Mouse (Mus musculus): ENCODE data around the gene Rasgrp2.

DNA sequence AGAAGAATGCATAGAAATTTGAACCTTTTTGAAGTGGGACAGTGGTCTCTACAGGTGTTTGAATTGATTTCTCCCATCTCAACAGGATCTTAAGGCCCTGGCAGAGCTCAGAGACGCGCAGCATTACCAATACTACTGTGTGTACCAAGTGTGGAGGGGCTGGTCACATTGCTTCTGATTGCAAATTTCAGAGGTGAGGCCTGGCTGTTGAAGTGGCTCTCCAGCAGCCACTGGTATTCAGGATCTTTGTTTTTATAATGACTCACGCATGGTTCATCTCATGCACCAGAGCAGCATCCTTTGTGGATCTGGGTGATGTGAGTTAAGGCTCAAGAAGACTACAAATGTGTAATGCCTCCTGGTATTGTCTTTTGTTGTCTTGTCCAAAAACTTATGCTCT, 26.7 kb upstream of the Rasgrp2 start:
- TF ChIP-seq CTCF (IDR thresholded peaks at IDR 0.05; ENCODE audit: control insufficient read depth, insufficient read depth, low read length), result no peak
- TF ChIP-seq POLR2A (IDR thresholded peaks at IDR 0.05; ENCODE audit: borderline replicate concordance, control insufficient read depth, low read depth, low read length), result no peak

Measured in bone marrow, adult 2 months (tissue).